Comparison of ENCODE assay signal across 9 mouse cellular contexts in the genomic region with DNA sequence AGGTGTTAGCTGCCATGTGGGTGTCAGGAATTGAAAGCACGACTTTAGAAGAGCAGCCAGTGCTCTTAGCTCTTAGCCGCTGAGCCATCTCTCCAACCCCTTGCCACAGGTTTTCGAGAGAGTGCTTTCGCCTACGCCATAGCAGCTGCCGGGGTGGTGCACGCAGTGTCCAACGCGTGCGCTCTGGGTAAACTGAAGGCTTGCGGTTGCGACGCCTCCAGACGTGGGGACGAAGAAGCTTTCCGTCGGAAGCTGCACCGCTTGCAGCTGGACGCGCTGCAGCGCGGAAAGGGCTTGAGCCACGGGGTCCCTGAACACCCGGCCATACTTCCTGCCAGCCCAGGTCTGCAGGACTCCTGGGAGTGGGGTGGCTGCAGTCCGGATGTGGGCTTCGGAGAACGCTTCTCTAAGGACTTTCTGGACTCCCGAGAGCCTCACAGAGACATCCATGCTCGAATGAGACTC. TPM values are rescaled to one million over a fixed set of nuclear protein-coding genes. Genes with fewer than 3 reads are reported as not detected.
DNase-seq lines count a peak whose midpoint lies in the region; ATAC-seq and TF ChIP-seq lines count a peak whose summit lies in the region.
"Had no signal": no experiment of that assay in that cellular context is flagged by ENCODE, and none has a peak within 500 bp of the region (broad histone marks: within the 10 kb centered on the region; RNA-seq: fewer than 3 reads in every experiment).

No protein-coding gene starts in this region.

- no peak for TF ChIP-seq EP300 in stomach, postnatal 0 days (optimal IDR thresholded peaks at IDR 0.05)

- H3K9ac ChIP-seq in heart, embryonic 12.5 days = peak overlapping the region; percentile 54; the same call in 1 of the 2 replicates
- H3K9ac ChIP-seq in forebrain, embryonic 15.5 days (replicated peaks) = 0 out of 2 replicates have a peak overlapping the region, but pooled peaks have one; percentile 6
- no peak overlapping the region for H3K9ac ChIP-seq in stomach, postnatal 0 days (ENCODE audit: low read length)

- TF ChIP-seq CTCF in stomach, postnatal 0 days (IDR thresholded peaks at IDR 0.05; ENCODE audit: low read depth) = no peak

- DNase-seq in heart, adult 9 months (ENCODE audit: low spot score in 2 of 2) = no peak
- peak; percentile 69 for DNase-seq in CD4-positive helper T cell, adult 2 months (ENCODE audit: low read depth, low spot score)
- DNase-seq in stomach, postnatal 0 days (ENCODE audit: low spot score) = no peak
- no peak for DNase-seq in thymus, postnatal 10 days (ENCODE audit: low spot score in 2 of 2)
- no peak for DNase-seq in lung, postnatal 36 days

- no peaks in the 10 kb centered on the region for H3K9me3 ChIP-seq in heart, embryonic 12.5 days (replicated peaks)
- H3K9me3 ChIP-seq in forebrain, embryonic 15.5 days = no peaks in the 10 kb centered on the region
- H3K9me3 ChIP-seq in stomach, postnatal 0 days (ENCODE audit: control insufficient read depth, low read length) = no peaks in the 10 kb centered on the region
- H3K9me3 ChIP-seq: G1E had no signal

- peak overlapping the region; percentile 34 for H3K4me3 ChIP-seq in heart, embryonic 12.5 days
- H3K4me3 ChIP-seq in forebrain, embryonic 15.5 days = peak overlapping the region; percentile 18
- peak overlapping the region; percentile 10; the same call in 1 of the 2 replicates for H3K4me3 ChIP-seq in stomach, postnatal 0 days (ENCODE audit: low read depth, low read length)

- H3K4me2 ChIP-seq in heart, embryonic 12.5 days = peak overlapping the region; percentile 61
- H3K4me2 ChIP-seq in forebrain, embryonic 15.5 days (replicated peaks) = peak overlapping the region; percentile 38
- no peak overlapping the region; the same call in 1 of the 2 replicates for H3K4me2 ChIP-seq in stomach, postnatal 0 days (replicated peaks; ENCODE audit: low read depth)

- H3K4me1 ChIP-seq in heart, embryonic 12.5 days (replicated peaks) = peaks cover 20% of the 10 kb centered on the region
- peaks cover 42% of the 10 kb centered on the region for H3K4me1 ChIP-seq in forebrain, embryonic 15.5 days
- peaks cover 4% of the 10 kb centered on the region; the same call in 1 of the 2 replicates for H3K4me1 ChIP-seq in stomach, postnatal 0 days (replicated peaks; ENCODE audit: control insufficient read depth, insufficient read depth)

- ATAC-seq in heart, embryonic 12.5 days (ENCODE audit: insufficient number of reproducible peaks, low FRiP score) = no peak
- no peak for ATAC-seq in forebrain, embryonic 15.5 days (replicated peaks)
- ATAC-seq in megakaryocyte, adult 5-6 weeks (ENCODE audit: poor library complexity, severe bottlenecking) = peak; percentile 34
- no peak for ATAC-seq in stomach, postnatal 0 days (ENCODE audit: low FRiP score, low TSS enrichment)

- WGBS in heart, embryonic 12.5 days = under 1% methylated on average over 29 of the region's 29 CpGs
- WGBS in forebrain, embryonic 15.5 days = under 1% methylated on average over 29 of the region's 29 CpGs
- 10% methylated on average over 29 of the region's 29 CpGs for WGBS in stomach, postnatal 0 days

- H3K27me3 ChIP-seq in heart, embryonic 12.5 days (replicated peaks) = peaks cover 99% of the 10 kb centered on the region
- H3K27me3 ChIP-seq in forebrain, embryonic 15.5 days = peaks cover 79% of the 10 kb centered on the region
- H3K27me3 ChIP-seq in stomach, postnatal 0 days (ENCODE audit: control insufficient read depth, insufficient read depth, low read length) = peaks cover 17% of the 10 kb centered on the region

- no peaks in the 10 kb centered on the region for H3K36me3 ChIP-seq in heart, embryonic 12.5 days
- H3K36me3 ChIP-seq in forebrain, embryonic 15.5 days = no peaks in the 10 kb centered on the region
- 0 out of 2 replicates have a peak, but pooled peaks cover 2% of the 10 kb centered on the region for H3K36me3 ChIP-seq in stomach, postnatal 0 days (ENCODE audit: control insufficient read depth, insufficient read depth, low read length)
- H3K36me3 ChIP-seq: G1E had no signal

- H3K27ac ChIP-seq in heart, embryonic 12.5 days (ENCODE audit: poor library complexity, severe bottlenecking) = no peak overlapping the region
- H3K27ac ChIP-seq in forebrain, embryonic 15.5 days (replicated peaks) = no peak overlapping the region
- H3K27ac ChIP-seq in stomach, postnatal 0 days (replicated peaks) = no peak overlapping the region

RNA-seq across cellular contexts. Expression of a gene that starts 9.1 kb away (rescaled TPM):
- 0.28 TPM in 1 of 2 replicates, not detected in the other for polyA plus RNA-seq in heart, embryonic 12.5 days (2016; fragmentation: Nextera tagmentation; extraction: Ambion mirVana)
- polyA plus RNA-seq in forebrain, embryonic 15.5 days (2015; fragmentation: Nextera tagmentation; extraction: Ambion mirVana) = 0.50 and 0.80 TPM in 2 replicates
- not detected in 2 replicates for total RNA-seq in megakaryocyte, adult 5-6 weeks (2015)
- not detected in 2 replicates for total RNA-seq in megakaryocyte, adult 5-6 weeks (2017)
- polyA plus RNA-seq in stomach, postnatal 0 days (2015; fragmentation: Nextera tagmentation; extraction: Ambion mirVana) = 8.7 and 10.6 TPM in 2 replicates
- polyA plus RNA-seq: G1E had no signal

RNA-seq across cellular contexts. Expression of a gene that starts 28.8 kb away (rescaled TPM):
- 0.41 and 1.3 TPM in 2 replicates for polyA plus RNA-seq in heart, embryonic 12.5 days (2016; fragmentation: Nextera tagmentation; extraction: Ambion mirVana)
- polyA plus RNA-seq in forebrain, embryonic 15.5 days (2015; fragmentation: Nextera tagmentation; extraction: Ambion mirVana) = 2.2 and 2.3 TPM in 2 replicates
- total RNA-seq in megakaryocyte, adult 5-6 weeks (2015) = 0.11 and 0.14 TPM in 2 replicates
- 0.55 and 1.1 TPM in 2 replicates for total RNA-seq in megakaryocyte, adult 5-6 weeks (2017)
- 3.6 and 4.8 TPM in 2 replicates for polyA plus RNA-seq in stomach, postnatal 0 days (2015; fragmentation: Nextera tagmentation; extraction: Ambion mirVana)
- total RNA-seq: G1E had no signal
- polyA plus RNA-seq: G1E had no signal

RNA-seq across cellular contexts. Expression of a gene that starts 51.4 kb away (rescaled TPM):
- polyA plus RNA-seq in heart, embryonic 12.5 days (2016; fragmentation: Nextera tagmentation; extraction: Ambion mirVana) = 6.0 and 7.2 TPM in 2 replicates
- polyA plus RNA-seq in forebrain, embryonic 15.5 days (2015; fragmentation: Nextera tagmentation; extraction: Ambion mirVana) = not detected in 2 replicates
- not detected in 2 replicates for total RNA-seq in megakaryocyte, adult 5-6 weeks (2015)
- not detected in 2 replicates for total RNA-seq in megakaryocyte, adult 5-6 weeks (2017)
- 0.25 and 0.29 TPM in 2 replicates for polyA plus RNA-seq in stomach, postnatal 0 days (2015; fragmentation: Nextera tagmentation; extraction: Ambion mirVana)
- total RNA-seq: G1E had no signal
- polyA plus RNA-seq: G1E had no signal

RNA-seq across cellular contexts. Expression of a gene that starts 54.3 kb away (rescaled TPM):
- not detected in 2 replicates for polyA plus RNA-seq in heart, embryonic 12.5 days (2016; fragmentation: Nextera tagmentation; extraction: Ambion mirVana)
- polyA plus RNA-seq in forebrain, embryonic 15.5 days (2015; fragmentation: Nextera tagmentation; extraction: Ambion mirVana) = 2.1 and 2.4 TPM in 2 replicates
- total RNA-seq in megakaryocyte, adult 5-6 weeks (2015) = not detected in 2 replicates
- not detected in 2 replicates for total RNA-seq in megakaryocyte, adult 5-6 weeks (2017)
- polyA plus RNA-seq in stomach, postnatal 0 days (2015; fragmentation: Nextera tagmentation; extraction: Ambion mirVana) = 0.12 and 0.19 TPM in 2 replicates
- total RNA-seq: G1E had no signal
- polyA plus RNA-seq: G1E had no signal
